Mouse (Mus musculus) hindbrain, embryonic 12.5 days (tissue): ENCODE data around the gene Rprd1b. TPM values are rescaled to one million over a fixed set of nuclear protein-coding genes. Genes with fewer than 3 reads are reported as not detected.

Experiments
- ATAC-seq: fragments of 200-750 bp; cut with Nextera tagmentation; 2 replicates; pipeline ENCODE4 v1.8.0; 2017; ENCODE audit warnings: moderate TSS enrichment; ENCODE audit not compliant: low FRiP score
- H3K27ac ChIP-seq: fragments of 300-500 bp; sonication (generic); 2 replicates; pipeline ENCODE4 v1.5.1; 2016; ENCODE audit warnings: mild to moderate bottlenecking
- H3K27me3 ChIP-seq: fragments of 300-500 bp; sonication (generic); 2 replicates; pipeline ENCODE4 v1.6.1; 2016; ENCODE audit warnings: mild to moderate bottlenecking
- H3K36me3 ChIP-seq: fragments of 300-500 bp; sonication (generic); 2 replicates; pipeline ENCODE4 v1.6.1; 2016; ENCODE audit warnings: mild to moderate bottlenecking
- H3K4me1 ChIP-seq: fragments of 300-500 bp; sonication (generic); 2 replicates; pipeline ENCODE4 v1.6.1; 2016
- H3K4me2 ChIP-seq: fragments of 300-500 bp; sonication (generic); replicated peaks from 2 replicates; pipeline ENCODE4 v1.6.1; 2016; ENCODE audit warnings: mild to moderate bottlenecking
- H3K4me3 ChIP-seq: fragments of 300-500 bp; sonication (generic); 2 replicates; pipeline ENCODE4 v1.5.1; 2016; ENCODE audit warnings: mild to moderate bottlenecking
- H3K9ac ChIP-seq: fragments of 300-500 bp; sonication (generic); 2 replicates; pipeline ENCODE4 v1.6.1; 2016; ENCODE audit warnings: mild to moderate bottlenecking, moderate library complexity
- H3K9me3 ChIP-seq: fragments of 300-500 bp; sonication (generic); replicated peaks from 2 replicates; pipeline ENCODE4 v1.6.1; 2016; ENCODE audit warnings: mild to moderate bottlenecking
- WGBS: fragments of 180-500 bp; shearing (Covaris S2); methylation state at CpG from one replicate; pipeline ENCODE4 v1.1.7; 2016; 5-methylcytosine and 5-hydroxymethylcytosine counted together
- polyA plus RNA-seq: library from polyadenylated mRNA; unstranded; fragments of >200 nt; fragmentation: Nextera tagmentation; extraction: Ambion mirVana; gene quantifications from 2 replicates; pipeline ENCODE4 v1.2.1, GENCODE M21; 2016

Rprd1b gene
- polyA plus RNA-seq, 1 experiment from 2014 or later: 46.2 TPM

DNA sequence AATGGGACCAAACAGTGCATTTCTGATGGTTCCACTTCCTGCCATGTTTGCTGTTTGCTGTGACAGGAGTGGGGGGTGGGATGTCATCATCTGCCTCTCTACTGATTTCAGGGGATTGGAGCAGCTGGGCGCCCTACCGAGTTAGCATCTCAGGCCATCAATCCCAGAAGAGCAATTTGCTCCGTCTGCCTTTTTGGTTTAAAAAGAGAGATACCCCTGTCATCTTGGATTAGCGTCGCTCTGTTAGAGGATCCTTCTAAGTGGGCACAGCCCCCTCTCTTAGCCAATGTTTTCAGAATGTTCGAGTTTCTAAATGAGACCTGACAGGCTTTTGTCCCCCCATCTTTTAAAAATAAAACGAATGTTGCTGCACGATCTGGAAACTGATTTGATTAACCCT, 129.4 kb downstream of the Rprd1b start:
- no peak overlapping the region; the same call in 1 of the 2 replicates for H3K27ac ChIP-seq
- H3K9me3 ChIP-seq: no peaks in the 10 kb centered on the region
- H3K4me3 ChIP-seq: no peak overlapping the region
- peaks cover 16% of the 10 kb centered on the region for H3K4me1 ChIP-seq
- no peak overlapping the region for H3K9ac ChIP-seq
- no peaks in the 10 kb centered on the region for H3K36me3 ChIP-seq
- WGBS: 51% methylated on average over 8 of the region's 8 CpGs
- no peaks in the 10 kb centered on the region for H3K27me3 ChIP-seq
- H3K4me2 ChIP-seq: no peak overlapping the region
- no peak for ATAC-seq

GRCm38 (mm10) chr2:158159376-158160235, 131.3 kb downstream of the Rprd1b start:
- H3K27ac ChIP-seq: no peak overlapping the region
- no peak overlapping the region for H3K4me3 ChIP-seq
- H3K4me2 ChIP-seq: no peak overlapping the region
- no peak for ATAC-seq
- no peak overlapping the region for H3K9ac ChIP-seq
- no peaks in the 10 kb centered on the region for H3K9me3 ChIP-seq
- no peaks in the 10 kb centered on the region for H3K36me3 ChIP-seq
- WGBS: 38% methylated on average over 7 of the region's 7 CpGs
- peaks cover 6% of the 10 kb centered on the region for H3K4me1 ChIP-seq
- no peaks in the 10 kb centered on the region for H3K27me3 ChIP-seq

- no peak overlapping the region for H3K27ac ChIP-seq
- H3K4me3 ChIP-seq: no peak overlapping the region
- H3K36me3 ChIP-seq: no peaks in the 10 kb centered on the region
- no peak overlapping the region for H3K9ac ChIP-seq
- WGBS: 81% methylated on average over 6 of the region's 6 CpGs
- no peak overlapping the region for H3K4me2 ChIP-seq
- H3K4me1 ChIP-seq: peaks cover 6% of the 10 kb centered on the region
- no peak for ATAC-seq
- no peaks in the 10 kb centered on the region for H3K9me3 ChIP-seq
- H3K27me3 ChIP-seq: no peaks in the 10 kb centered on the region
These were observed 133.5 kb downstream of the Rprd1b start for GRCm38 (mm10) chr2:158161761-158162160.

DNA sequence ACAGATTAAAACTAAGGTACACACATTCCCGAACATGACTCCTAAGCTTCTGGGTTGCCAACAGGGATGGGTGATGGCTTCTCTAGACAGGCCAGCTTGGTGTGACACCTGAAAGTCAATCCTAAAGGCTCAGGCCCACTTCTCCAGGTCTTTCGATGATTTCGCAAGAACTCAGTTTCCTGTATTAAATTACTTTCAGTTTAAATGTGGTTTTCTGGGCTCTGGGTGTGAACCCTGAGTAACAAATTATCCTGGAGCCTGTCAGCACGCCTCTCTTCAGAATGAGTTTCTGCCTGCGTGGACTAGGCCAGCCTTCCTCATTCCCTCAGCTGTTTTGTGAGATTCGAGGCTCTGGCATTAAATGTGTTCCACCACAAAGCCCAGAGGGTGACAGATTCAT, 134.7 kb downstream of the Rprd1b start:
- Histone ChIP-seq H3K4me1 (peaks cover 12% of the 10 kb centered on the region), H3K27ac (no peak overlapping the region), H3K4me2 (no peak overlapping the region), H3K36me3 (no peaks in the 10 kb centered on the region), H3K9me3 (no peaks in the 10 kb centered on the region), H3K27me3 (no peaks in the 10 kb centered on the region), H3K9ac (no peak overlapping the region), H3K4me3 (no peak overlapping the region)
- no peak for ATAC-seq
- 79% methylated on average over 6 of the region's 6 CpGs for WGBS

- Histone ChIP-seq H3K27ac (no peak overlapping the region), H3K4me3 (no peak overlapping the region), H3K4me2 (no peak overlapping the region), H3K9me3 (no peaks in the 10 kb centered on the region), H3K4me1 (peaks cover 8% of the 10 kb centered on the region; the same call in 1 of the 2 replicates), H3K9ac (no peak overlapping the region), H3K27me3 (no peaks in the 10 kb centered on the region), H3K36me3 (no peaks in the 10 kb centered on the region)
- no peak for ATAC-seq
- 87% methylated on average over 4 of the region's 4 CpGs for WGBS
These were observed 137.5 kb downstream of the Rprd1b start for GRCm38 (mm10) chr2:158165776-158166175.

DNA sequence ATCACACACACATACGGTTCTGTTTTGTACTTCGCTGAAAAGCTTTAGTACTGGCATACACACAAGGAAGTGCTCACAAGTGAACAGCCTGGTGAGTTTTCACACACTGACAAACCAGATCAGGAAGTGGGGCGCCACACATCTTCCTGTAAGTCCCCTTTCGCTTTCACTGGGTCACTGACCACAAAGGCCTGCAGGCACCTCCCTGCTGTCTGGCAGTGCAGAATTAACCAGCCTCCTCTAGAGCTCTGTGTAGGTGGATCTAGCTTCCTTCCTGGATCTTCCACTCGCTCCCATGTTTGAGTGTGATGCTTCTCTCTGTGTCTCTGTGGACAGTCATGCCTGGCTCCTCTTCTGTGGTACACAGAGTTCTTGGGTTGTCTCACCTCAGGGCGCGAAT, 138.3 kb downstream of the Rprd1b start:
- WGBS: 80% methylated on average over 7 of the region's 7 CpGs

DNA sequence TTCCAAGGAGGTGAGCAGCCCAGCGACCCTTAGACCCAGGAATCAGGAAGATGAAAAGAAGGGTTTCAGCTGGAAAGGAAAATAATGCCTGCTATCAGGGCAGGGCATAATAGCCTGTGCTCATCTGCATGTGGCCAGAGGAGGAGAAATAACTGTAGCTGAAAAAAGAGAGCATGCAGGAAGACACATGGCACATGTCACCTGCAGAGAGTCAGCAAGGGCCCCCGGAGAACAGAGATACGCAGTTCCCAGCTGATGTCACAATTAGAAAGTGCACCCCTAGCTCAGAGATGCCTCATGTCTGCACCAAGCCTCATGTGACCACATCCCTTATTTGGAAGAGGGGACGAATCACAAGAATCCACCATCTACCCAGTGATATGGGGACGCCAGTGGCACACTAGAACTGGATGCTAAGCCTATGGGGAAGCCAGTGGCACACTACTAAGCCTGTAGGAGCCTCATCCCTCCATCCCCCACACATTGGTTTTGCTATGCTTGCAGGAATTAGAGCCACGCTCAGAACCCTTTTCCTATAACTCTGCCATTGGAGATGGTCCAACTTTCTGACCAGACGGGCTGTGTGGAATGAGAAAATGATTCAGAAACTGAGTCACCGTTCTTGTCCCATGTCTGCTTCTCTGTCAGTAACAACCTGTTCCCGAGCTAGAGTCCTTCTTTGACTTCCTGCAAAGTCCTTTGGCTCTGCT, 139.4 kb downstream of the Rprd1b start:
- no peaks in the 10 kb centered on the region for H3K9me3 ChIP-seq
- H3K4me3 ChIP-seq: no peak overlapping the region
- 76% methylated on average over 9 of the region's 9 CpGs for WGBS
- H3K9ac ChIP-seq: no peak overlapping the region
- H3K4me2 ChIP-seq: no peak overlapping the region
- no peaks in the 10 kb centered on the region for H3K27me3 ChIP-seq
- H3K36me3 ChIP-seq: no peaks in the 10 kb centered on the region
- no peak for ATAC-seq
- peaks cover 8% of the 10 kb centered on the region; the same call in 1 of the 2 replicates for H3K4me1 ChIP-seq
- H3K27ac ChIP-seq: no peak overlapping the region

More for the DNA sequence above, 138.3 kb downstream of the Rprd1b start:
- Histone ChIP-seq H3K9ac (no peak overlapping the region), H3K4me1 (peaks cover 8% of the 10 kb centered on the region; the same call in 1 of the 2 replicates), H3K36me3 (no peaks in the 10 kb centered on the region), H3K4me2 (no peak overlapping the region), H3K27me3 (no peaks in the 10 kb centered on the region), H3K27ac (no peak overlapping the region), H3K9me3 (no peaks in the 10 kb centered on the region), H3K4me3 (no peak overlapping the region)
- ATAC-seq: no peak

DNA sequence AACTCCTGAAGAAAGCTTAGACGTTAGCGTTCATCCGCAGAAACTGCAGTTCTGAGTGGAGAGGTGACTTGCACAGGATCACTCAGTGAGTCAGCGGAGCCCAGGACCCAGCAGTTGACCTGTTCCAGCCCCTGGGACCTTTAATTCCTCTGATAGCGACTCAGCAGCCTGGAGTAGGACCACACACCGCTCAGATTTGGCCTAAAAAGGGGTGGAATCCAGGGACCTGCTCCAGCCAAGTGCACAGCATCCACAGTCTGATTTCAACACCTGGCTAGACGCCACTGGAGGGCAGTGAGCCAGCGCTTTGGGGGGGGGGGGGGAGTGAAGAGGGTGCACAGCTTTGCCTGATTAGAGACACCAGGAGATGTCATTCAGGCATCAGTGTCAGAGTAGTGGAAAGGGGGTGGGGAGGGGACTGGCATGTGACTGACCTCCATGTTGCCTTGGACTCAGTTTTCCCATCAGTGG, 140.5 kb downstream of the Rprd1b start:
- Histone ChIP-seq H3K4me1 (peaks cover 8% of the 10 kb centered on the region; the same call in 1 of the 2 replicates), H3K4me2 (no peak overlapping the region), H3K9me3 (no peaks in the 10 kb centered on the region), H3K27me3 (no peaks in the 10 kb centered on the region), H3K4me3 (no peak overlapping the region), H3K36me3 (no peaks in the 10 kb centered on the region), H3K9ac (no peak overlapping the region), H3K27ac (no peak overlapping the region)
- no peak for ATAC-seq
- WGBS: 66% methylated on average over 8 of the region's 8 CpGs

- no peak overlapping the region for H3K9ac ChIP-seq
- ATAC-seq: no peak
- no peak overlapping the region for H3K4me2 ChIP-seq
- H3K4me3 ChIP-seq: no peak overlapping the region
- H3K9me3 ChIP-seq: no peaks in the 10 kb centered on the region
- H3K27me3 ChIP-seq: no peaks in the 10 kb centered on the region
- H3K4me1 ChIP-seq: peaks cover 8% of the 10 kb centered on the region; the same call in 1 of the 2 replicates
- WGBS: 81% methylated on average over 6 of the region's 6 CpGs
- no peaks in the 10 kb centered on the region for H3K36me3 ChIP-seq
- H3K27ac ChIP-seq: no peak overlapping the region
These were observed 141.1 kb downstream of the Rprd1b start for GRCm38 (mm10) chr2:158169351-158169750.

GRCm38 (mm10) chr2:158169771-158170170, 141.5 kb downstream of the Rprd1b start:
- H3K4me1 ChIP-seq: peaks cover 8% of the 10 kb centered on the region; the same call in 1 of the 2 replicates
- H3K4me2 ChIP-seq: no peak overlapping the region
- H3K9me3 ChIP-seq: no peaks in the 10 kb centered on the region
- H3K36me3 ChIP-seq: no peaks in the 10 kb centered on the region
- ATAC-seq: no peak
- no peak overlapping the region for H3K27ac ChIP-seq
- H3K4me3 ChIP-seq: no peak overlapping the region
- no peaks in the 10 kb centered on the region for H3K27me3 ChIP-seq
- WGBS: 86% methylated on average over 7 of the region's 7 CpGs
- no peak overlapping the region for H3K9ac ChIP-seq

GRCm38 (mm10) chr2:158170394-158170793, 142.1 kb downstream of the Rprd1b start:
- H3K9me3 ChIP-seq: no peaks in the 10 kb centered on the region
- 90% methylated on average over 2 of the region's 2 CpGs for WGBS

DNA sequence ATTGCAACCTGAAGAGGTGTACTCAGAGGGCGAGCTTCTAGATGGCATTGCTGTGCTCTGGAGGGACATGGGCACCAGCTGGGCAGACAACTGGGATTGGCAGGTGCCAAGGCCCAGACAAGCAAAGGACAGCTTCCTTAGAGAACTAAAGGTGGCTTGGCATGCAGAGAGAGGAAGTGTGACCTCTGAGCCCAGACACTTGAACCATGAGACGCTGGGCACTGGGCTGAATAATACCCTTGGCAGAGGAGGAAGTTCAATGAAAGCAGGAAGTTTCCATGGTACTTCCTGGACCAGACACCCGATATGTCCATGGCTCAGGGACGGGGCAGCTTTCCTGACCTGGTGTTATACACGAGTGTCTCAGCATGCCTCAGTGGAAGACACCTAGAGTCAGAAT, 146.1 kb downstream of the Rprd1b start:
- Histone ChIP-seq H3K36me3 (no peaks in the 10 kb centered on the region), H3K9ac (no peak overlapping the region), H3K4me1 (peaks cover 18% of the 10 kb centered on the region), H3K27me3 (no peaks in the 10 kb centered on the region), H3K27ac (no peak overlapping the region), H3K4me2 (no peak overlapping the region), H3K4me3 (no peak overlapping the region), H3K9me3 (no peaks in the 10 kb centered on the region)
- 80% methylated on average over 5 of the region's 5 CpGs for WGBS
- ATAC-seq: no peak

More at GRCm38 (mm10) chr2:158170394-158170793, 142.1 kb downstream of the Rprd1b start:
- Histone ChIP-seq H3K4me2 (no peak overlapping the region), H3K27me3 (no peaks in the 10 kb centered on the region), H3K36me3 (no peaks in the 10 kb centered on the region), H3K27ac (no peak overlapping the region), H3K9ac (no peak overlapping the region), H3K4me3 (no peak overlapping the region), H3K4me1 (peaks cover 8% of the 10 kb centered on the region; the same call in 1 of the 2 replicates)
- no peak for ATAC-seq
